Mouse (Mus musculus): Measurements from ENCODE around the gene Ascl2. TPM values are rescaled to one million over a fixed set of nuclear protein-coding genes. Genes with fewer than 3 reads are reported as not detected.

Gene Ascl2
- polyA plus RNA-seq, 1 experiment, result 1.5 TPM

GRCm38 (mm10) chr7:143002679-143003078, 33.6 kb upstream of the Ascl2 start:
- H3K4me3 ChIP-seq (ENCODE audit: control insufficient read depth, insufficient read depth, low read length), result no peak overlapping the region
- H3K36me3 ChIP-seq (ENCODE audit: control insufficient read depth, insufficient read depth, low read length), result no peaks in the 10 kb centered on the region
- no peaks in the 10 kb centered on the region for H3K27me3 ChIP-seq (ENCODE audit: control insufficient read depth, insufficient read depth, low read length)
- peaks cover 38% of the 10 kb centered on the region for H3K4me1 ChIP-seq (replicated peaks; ENCODE audit: control insufficient read depth, insufficient read depth, low read length)
- no peak overlapping the region for H3K27ac ChIP-seq (ENCODE audit: control insufficient read depth, insufficient read depth, low read length)
- DNase-seq, result peak; percentile 33
- 44% methylated on average over 3 of the region's 3 CpGs for WGBS
- TF ChIP-seq CTCF (IDR thresholded peaks at IDR 0.05; ENCODE audit: borderline replicate concordance, control insufficient read depth, extremely low read depth, insufficient read depth, low read length, poor library complexity) (peak; percentile 11; the same call in 1 of the 2 replicates), POLR2A (IDR thresholded peaks at IDR 0.05; ENCODE audit: control insufficient read depth, extremely low read depth, insufficient read depth, low read length, poor library complexity) (no peak)

DNA sequence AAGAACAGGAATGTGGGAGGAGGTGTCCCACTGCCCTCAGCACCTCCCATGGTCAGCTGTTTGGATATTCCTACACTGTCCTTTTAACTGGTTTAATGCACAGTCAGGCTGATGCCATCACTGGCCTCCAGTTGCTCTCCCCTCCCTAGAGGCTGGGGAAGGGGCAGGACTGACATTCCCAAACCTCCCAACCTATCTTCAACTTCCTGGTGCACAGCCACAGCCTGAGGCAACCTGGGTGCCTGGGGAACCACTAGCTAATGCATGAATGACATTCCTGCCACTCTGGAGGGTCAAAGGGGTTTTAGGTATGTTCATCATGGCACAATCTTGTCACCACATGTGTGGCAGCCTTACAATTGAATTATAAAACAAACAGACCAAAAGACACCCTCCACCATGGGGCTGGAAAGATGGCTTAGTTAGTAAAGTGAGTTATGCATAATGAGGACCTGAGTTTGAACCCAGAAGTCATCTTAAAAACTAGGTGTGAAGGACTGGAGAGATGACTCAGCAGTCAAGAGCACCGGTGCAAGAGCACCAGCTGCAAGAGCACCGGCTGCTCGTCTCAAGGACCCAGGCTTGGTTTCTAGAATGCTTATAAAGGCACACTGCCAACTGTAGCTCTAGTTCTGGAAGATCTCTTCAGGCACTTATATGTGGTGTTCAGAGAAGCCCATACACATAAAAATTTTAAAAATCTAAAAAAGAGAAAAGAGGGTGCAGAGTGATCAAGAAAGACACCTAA, 28.5 kb upstream of the Ascl2 start:
- TF ChIP-seq CTCF (IDR thresholded peaks at IDR 0.05; ENCODE audit: borderline replicate concordance, control insufficient read depth, extremely low read depth, insufficient read depth, low read length, poor library complexity) (no peak), POLR2A (IDR thresholded peaks at IDR 0.05; ENCODE audit: control insufficient read depth, extremely low read depth, insufficient read depth, low read length, poor library complexity) (no peak)
- Histone ChIP-seq H3K27ac (ENCODE audit: control insufficient read depth, insufficient read depth, low read length) (no peak overlapping the region), H3K4me1 (replicated peaks; ENCODE audit: control insufficient read depth, insufficient read depth, low read length) (no peaks in the 10 kb centered on the region), H3K27me3 (ENCODE audit: control insufficient read depth, insufficient read depth, low read length) (no peaks in the 10 kb centered on the region), H3K36me3 (ENCODE audit: control insufficient read depth, insufficient read depth, low read length) (no peaks in the 10 kb centered on the region), H3K4me3 (ENCODE audit: control insufficient read depth, insufficient read depth, low read length) (no peak overlapping the region)
- DNase-seq, result no peak
- WGBS, result 12% methylated on average over 3 of the region's 3 CpGs

DNA sequence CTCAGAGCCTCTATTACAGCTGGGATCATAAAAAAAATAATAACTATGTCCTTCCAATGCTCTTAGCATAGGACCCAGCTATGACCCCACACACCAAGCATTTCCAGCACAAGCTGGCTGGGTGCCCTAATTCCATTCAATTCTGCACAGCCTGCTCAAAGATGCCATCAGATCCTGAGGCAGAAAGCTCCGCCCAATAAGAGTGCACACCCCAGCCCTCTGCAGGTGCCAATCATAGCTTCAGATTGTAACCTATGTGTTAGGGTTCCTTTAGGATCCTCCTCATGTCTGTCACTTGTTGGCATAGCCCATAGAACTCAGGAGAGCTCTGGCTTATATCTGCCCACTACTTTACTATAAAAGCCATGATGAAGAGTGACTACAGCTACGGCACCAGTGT, 27.9 kb upstream of the Ascl2 start:
- Histone ChIP-seq H3K4me1 (replicated peaks; ENCODE audit: control insufficient read depth, insufficient read depth, low read length) (no peaks in the 10 kb centered on the region), H3K27me3 (ENCODE audit: control insufficient read depth, insufficient read depth, low read length) (no peaks in the 10 kb centered on the region), H3K4me3 (ENCODE audit: control insufficient read depth, insufficient read depth, low read length) (no peak overlapping the region), H3K27ac (ENCODE audit: control insufficient read depth, insufficient read depth, low read length) (no peak overlapping the region), H3K36me3 (ENCODE audit: control insufficient read depth, insufficient read depth, low read length) (no peaks in the 10 kb centered on the region)
- no peak for DNase-seq
- TF ChIP-seq CTCF (IDR thresholded peaks at IDR 0.05; ENCODE audit: borderline replicate concordance, control insufficient read depth, extremely low read depth, insufficient read depth, low read length, poor library complexity) (no peak), POLR2A (IDR thresholded peaks at IDR 0.05; ENCODE audit: control insufficient read depth, extremely low read depth, insufficient read depth, low read length, poor library complexity) (no peak)
- WGBS, result 97% methylated on average over 2 of the region's 2 CpGs

- Histone ChIP-seq H3K4me1 (replicated peaks; ENCODE audit: control insufficient read depth, insufficient read depth, low read length) (no peaks in the 10 kb centered on the region), H3K27ac (ENCODE audit: control insufficient read depth, insufficient read depth, low read length) (no peak overlapping the region), H3K27me3 (ENCODE audit: control insufficient read depth, insufficient read depth, low read length) (no peaks in the 10 kb centered on the region), H3K36me3 (ENCODE audit: control insufficient read depth, insufficient read depth, low read length) (no peaks in the 10 kb centered on the region), H3K4me3 (ENCODE audit: control insufficient read depth, insufficient read depth, low read length) (no peak overlapping the region)
- 92% methylated on average over 3 of the region's 3 CpGs for WGBS
- no peak for DNase-seq
- TF ChIP-seq POLR2A (IDR thresholded peaks at IDR 0.05; ENCODE audit: control insufficient read depth, extremely low read depth, insufficient read depth, low read length, poor library complexity) (no peak), CTCF (IDR thresholded peaks at IDR 0.05; ENCODE audit: borderline replicate concordance, control insufficient read depth, extremely low read depth, insufficient read depth, low read length, poor library complexity) (no peak)
These were observed 26.7 kb upstream of the Ascl2 start for GRCm38 (mm10) chr7:142995630-142996338.

DNA sequence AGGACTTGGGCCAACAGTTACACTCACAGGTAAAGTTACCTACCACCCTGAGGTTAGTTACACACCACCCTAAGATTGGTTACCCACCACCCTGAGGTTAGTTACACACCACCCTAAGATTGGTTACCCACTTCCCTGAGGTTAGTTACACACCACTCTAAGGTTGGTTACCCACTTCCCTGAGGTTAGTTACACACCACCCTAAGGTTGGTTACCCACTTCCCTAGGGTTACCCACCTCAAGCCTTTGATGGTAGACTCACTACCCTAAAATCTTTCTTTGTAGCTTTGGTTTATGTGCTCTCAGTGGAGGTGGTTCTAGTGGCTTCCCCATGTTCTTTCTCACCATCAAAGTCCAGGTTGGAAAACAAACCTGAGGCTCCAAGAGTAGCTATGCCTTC, 25.9 kb upstream of the Ascl2 start:
- TF ChIP-seq CTCF (IDR thresholded peaks at IDR 0.05; ENCODE audit: borderline replicate concordance, control insufficient read depth, extremely low read depth, insufficient read depth, low read length, poor library complexity) (no peak), POLR2A (IDR thresholded peaks at IDR 0.05; ENCODE audit: control insufficient read depth, extremely low read depth, insufficient read depth, low read length, poor library complexity) (no peak)
- Histone ChIP-seq H3K36me3 (ENCODE audit: control insufficient read depth, insufficient read depth, low read length) (no peaks in the 10 kb centered on the region), H3K4me3 (ENCODE audit: control insufficient read depth, insufficient read depth, low read length) (no peak overlapping the region), H3K27ac (ENCODE audit: control insufficient read depth, insufficient read depth, low read length) (no peak overlapping the region), H3K4me1 (replicated peaks; ENCODE audit: control insufficient read depth, insufficient read depth, low read length) (no peaks in the 10 kb centered on the region), H3K27me3 (ENCODE audit: control insufficient read depth, insufficient read depth, low read length) (no peaks in the 10 kb centered on the region)
- no peak for DNase-seq

GRCm38 (mm10) chr7:142987718-142988117, 18.7 kb upstream of the Ascl2 start:
- Histone ChIP-seq H3K4me3 (ENCODE audit: control insufficient read depth, insufficient read depth, low read length) (no peak overlapping the region), H3K27ac (ENCODE audit: control insufficient read depth, insufficient read depth, low read length) (no peak overlapping the region), H3K27me3 (ENCODE audit: control insufficient read depth, insufficient read depth, low read length) (no peaks in the 10 kb centered on the region), H3K4me1 (replicated peaks; ENCODE audit: control insufficient read depth, insufficient read depth, low read length) (no peaks in the 10 kb centered on the region), H3K36me3 (ENCODE audit: control insufficient read depth, insufficient read depth, low read length) (no peaks in the 10 kb centered on the region)
- DNase-seq, result no peak
- TF ChIP-seq POLR2A (IDR thresholded peaks at IDR 0.05; ENCODE audit: control insufficient read depth, extremely low read depth, insufficient read depth, low read length, poor library complexity) (no peak), CTCF (IDR thresholded peaks at IDR 0.05; ENCODE audit: borderline replicate concordance, control insufficient read depth, extremely low read depth, insufficient read depth, low read length, poor library complexity) (no peak)
- 94% methylated on average over 3 of the region's 3 CpGs for WGBS

Measured in thymus, adult 2 months (tissue).